Mouse (Mus musculus): Measurements from ENCODE around the gene Ttll11. TPM values are rescaled to one million over a fixed set of nuclear protein-coding genes. Genes with fewer than 3 reads are reported as not detected.

The Ttll11 gene
- polyA plus RNA-seq, 1 experiment from 2014 or later: 6.1 TPM

DNA sequence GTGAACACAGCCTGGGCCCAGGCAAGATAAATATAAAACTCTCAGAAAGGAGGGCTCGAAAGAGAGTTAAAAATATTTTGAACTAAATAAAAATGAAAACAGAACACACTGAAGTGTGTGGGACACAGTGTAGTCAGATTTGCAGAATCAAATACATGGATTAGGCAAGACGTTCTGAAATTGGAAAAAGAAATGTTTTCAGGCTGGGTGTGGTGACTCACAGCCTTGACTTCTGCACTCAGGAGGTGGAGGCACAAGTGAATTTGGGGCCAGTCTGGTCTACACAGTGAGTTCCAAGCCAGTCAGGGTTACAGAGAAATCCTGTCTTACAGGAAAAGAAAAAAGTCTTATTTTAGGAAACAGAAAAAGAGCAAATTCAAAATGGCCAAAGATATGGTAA is 209.2 kb downstream of the Ttll11 start:
- 87% methylated on average over 2 of the region's 2 CpGs for WGBS
- ATAC-seq (ENCODE audit: low FRiP score, low read depth): no peak

DNA sequence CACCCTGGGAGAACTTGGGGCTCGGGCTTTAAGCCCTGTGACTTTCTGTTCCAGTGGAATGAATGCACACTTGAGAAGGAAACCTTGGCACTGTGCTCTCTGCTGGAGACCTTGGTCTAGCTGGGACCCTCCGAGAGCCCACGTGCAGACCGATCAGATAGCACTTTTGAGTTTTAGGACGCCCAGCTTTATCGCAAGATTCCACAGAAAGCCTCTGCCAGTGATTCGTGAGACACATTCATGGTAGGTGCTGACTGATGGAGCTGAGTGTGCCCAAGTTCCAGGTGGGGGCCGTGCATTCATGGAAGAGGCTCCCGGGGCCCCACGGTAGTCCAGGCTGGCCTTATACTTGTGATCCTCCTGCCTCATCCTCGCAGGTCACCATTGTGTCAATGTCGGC is 210.3 kb downstream of the Ttll11 start:
- Histone ChIP-seq H3K9ac (no peak overlapping the region), H3K27me3 (no peaks in the 10 kb centered on the region), H3K9me3 (no peaks in the 10 kb centered on the region), H3K4me3 (no peak overlapping the region), H3K36me3 (no peaks in the 10 kb centered on the region), H3K4me2 (no peak overlapping the region), H3K27ac (replicated peaks) (no peak overlapping the region), H3K4me1 (replicated peaks) (peaks cover 14% of the 10 kb centered on the region; the same call in 1 of the 2 replicates)
- 91% methylated on average over 12 of the region's 12 CpGs for WGBS
- ATAC-seq (ENCODE audit: low FRiP score, low read depth): no peak

More for the DNA sequence above, 209.2 kb downstream of the Ttll11 start:
- no peak overlapping the region for H3K4me3 ChIP-seq
- H3K9ac ChIP-seq: no peak overlapping the region
- no peak overlapping the region for H3K27ac ChIP-seq (replicated peaks)
- H3K27me3 ChIP-seq: no peaks in the 10 kb centered on the region
- peaks cover 14% of the 10 kb centered on the region; the same call in 1 of the 2 replicates for H3K4me1 ChIP-seq (replicated peaks)
- H3K9me3 ChIP-seq: no peaks in the 10 kb centered on the region
- no peaks in the 10 kb centered on the region for H3K36me3 ChIP-seq
- no peak overlapping the region for H3K4me2 ChIP-seq

DNA sequence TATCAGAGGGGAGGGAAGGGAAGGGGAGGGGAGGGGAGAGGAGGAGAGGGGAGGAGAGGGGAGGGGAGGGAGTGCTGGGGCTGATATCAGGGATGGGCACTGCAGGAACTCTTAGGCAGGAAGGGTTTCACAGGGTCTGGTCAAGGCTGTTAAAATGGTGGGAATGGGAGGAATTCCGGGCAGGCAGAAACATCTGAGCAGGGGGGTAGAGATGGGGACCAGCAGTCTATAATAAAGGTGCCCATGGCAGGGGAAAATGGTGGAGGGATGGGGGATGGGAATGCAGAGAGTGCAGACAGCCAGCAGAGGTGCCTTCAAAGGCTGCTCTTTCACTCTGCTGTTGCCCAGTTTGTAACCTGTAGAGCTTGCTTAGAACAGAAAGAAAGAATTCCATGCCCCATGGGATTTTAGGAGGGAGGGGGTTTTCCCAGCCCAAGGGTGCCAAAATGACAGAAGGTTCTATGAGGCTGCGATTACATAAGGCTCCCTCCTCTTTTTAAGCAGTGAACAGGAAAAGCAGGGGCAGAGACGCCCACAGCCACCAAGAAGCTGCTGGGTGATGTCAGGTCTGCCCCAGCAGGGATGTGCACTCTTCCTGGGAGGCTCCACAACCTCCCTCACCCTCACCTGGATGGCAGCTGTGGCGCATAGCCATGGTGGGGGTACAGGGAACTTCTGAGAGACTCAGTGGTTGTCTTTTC is 211.0 kb downstream of the Ttll11 start:
- Histone ChIP-seq H3K4me2 (no peak overlapping the region), H3K27me3 (no peaks in the 10 kb centered on the region), H3K9me3 (no peaks in the 10 kb centered on the region), H3K27ac (replicated peaks) (no peak overlapping the region), H3K36me3 (no peaks in the 10 kb centered on the region), H3K4me3 (no peak overlapping the region), H3K9ac (no peak overlapping the region), H3K4me1 (replicated peaks) (peaks cover 14% of the 10 kb centered on the region; the same call in 1 of the 2 replicates)
- no peak for ATAC-seq (ENCODE audit: low FRiP score, low read depth)
- 39% methylated on average over 4 of the region's 4 CpGs for WGBS

DNA sequence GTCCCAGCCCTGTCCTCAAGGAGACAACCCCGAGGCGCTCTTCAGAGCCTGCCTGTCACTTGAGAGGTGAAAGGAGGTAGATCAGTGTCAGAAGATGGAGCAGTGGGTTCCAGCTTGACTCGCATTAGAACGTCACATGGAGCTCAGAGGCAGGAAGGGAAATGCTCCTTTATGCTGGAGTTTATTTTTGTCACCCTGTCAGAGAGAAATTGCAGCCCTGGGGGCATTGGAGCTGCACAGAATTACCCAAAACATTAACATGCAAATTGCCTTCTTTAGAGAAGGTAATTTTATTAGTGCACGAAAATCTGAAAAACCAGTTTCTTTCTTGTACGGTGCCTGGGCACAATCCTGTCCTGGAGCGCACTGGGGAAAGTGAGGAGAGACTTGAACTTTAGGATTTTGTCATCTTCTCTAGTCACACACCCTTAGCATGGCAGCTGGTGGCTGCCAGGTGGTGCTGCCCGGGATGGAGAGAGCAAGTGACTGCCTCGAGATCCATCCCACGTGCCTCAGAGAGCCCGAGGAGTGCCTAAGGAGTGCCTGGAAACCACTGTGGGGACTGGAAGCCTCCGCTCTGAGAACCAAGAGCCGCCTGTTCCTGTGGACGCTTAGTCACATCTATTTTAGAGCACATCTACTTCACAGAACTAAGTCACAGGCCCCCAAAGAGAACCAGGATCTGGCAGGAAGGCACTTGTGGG is 211.7 kb downstream of the Ttll11 start:
- H3K4me3 ChIP-seq: no peak overlapping the region
- no peaks in the 10 kb centered on the region for H3K27me3 ChIP-seq
- H3K4me1 ChIP-seq (replicated peaks): peaks cover 14% of the 10 kb centered on the region; the same call in 1 of the 2 replicates
- 33% methylated on average over 14 of the region's 14 CpGs for WGBS
- H3K9me3 ChIP-seq: no peaks in the 10 kb centered on the region
- no peak overlapping the region for H3K4me2 ChIP-seq
- no peaks in the 10 kb centered on the region for H3K36me3 ChIP-seq
- peak overlapping the region; percentile 39; the same call in 1 of the 2 replicates for H3K27ac ChIP-seq (replicated peaks)
- no peak for ATAC-seq (ENCODE audit: low FRiP score, low read depth)
- H3K9ac ChIP-seq: no peak overlapping the region

DNA sequence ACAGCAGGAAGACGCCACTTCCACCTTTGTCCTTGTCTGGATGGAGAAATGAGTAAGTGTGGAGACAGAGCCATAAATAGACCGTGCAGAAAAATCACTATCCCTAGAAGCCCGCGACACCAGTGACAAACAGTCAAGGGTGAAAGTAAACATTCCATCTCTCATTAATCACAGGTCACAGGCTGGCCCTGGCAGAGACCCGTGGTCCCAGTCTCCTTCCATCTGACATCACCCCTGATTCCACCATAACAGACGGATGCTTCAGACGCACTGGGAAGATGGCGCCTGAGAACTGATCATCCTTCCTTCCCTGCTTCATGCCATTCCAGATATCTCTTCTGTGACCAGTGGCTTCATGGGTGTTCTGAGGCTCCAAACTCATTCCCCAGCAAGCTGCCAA is 215.4 kb downstream of the Ttll11 start:
- WGBS: 73% methylated on average over 8 of the region's 8 CpGs
- Histone ChIP-seq H3K27ac (replicated peaks) (no peak overlapping the region), H3K4me3 (no peak overlapping the region), H3K9me3 (no peaks in the 10 kb centered on the region), H3K9ac (no peak overlapping the region), H3K27me3 (no peaks in the 10 kb centered on the region), H3K4me2 (no peak overlapping the region), H3K36me3 (no peaks in the 10 kb centered on the region), H3K4me1 (replicated peaks) (peaks cover 20% of the 10 kb centered on the region; the same call in 1 of the 2 replicates)
- no peak for ATAC-seq (ENCODE audit: low FRiP score, low read depth)

DNA sequence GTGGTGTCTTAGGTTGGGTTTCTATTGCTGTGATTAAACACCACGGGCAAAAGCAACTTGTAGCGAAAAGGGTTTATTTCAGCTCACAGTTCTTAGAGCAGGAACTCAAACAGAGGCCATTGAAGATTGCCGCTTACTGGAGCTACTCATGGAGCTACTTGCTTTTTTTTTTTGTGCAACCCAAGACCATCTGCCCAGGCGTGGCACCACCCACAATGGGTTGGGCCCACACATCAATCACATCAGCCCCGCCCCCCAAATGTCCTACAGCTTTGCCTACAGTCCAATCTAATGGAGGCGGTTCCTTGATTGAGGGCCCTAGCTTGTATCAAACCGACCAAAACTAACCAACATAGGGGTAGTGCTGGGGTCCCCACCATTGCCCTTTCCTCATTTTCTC is 215.9 kb downstream of the Ttll11 start:
- ATAC-seq (ENCODE audit: low FRiP score, low read depth): no peak
- H3K36me3 ChIP-seq: no peaks in the 10 kb centered on the region

DNA sequence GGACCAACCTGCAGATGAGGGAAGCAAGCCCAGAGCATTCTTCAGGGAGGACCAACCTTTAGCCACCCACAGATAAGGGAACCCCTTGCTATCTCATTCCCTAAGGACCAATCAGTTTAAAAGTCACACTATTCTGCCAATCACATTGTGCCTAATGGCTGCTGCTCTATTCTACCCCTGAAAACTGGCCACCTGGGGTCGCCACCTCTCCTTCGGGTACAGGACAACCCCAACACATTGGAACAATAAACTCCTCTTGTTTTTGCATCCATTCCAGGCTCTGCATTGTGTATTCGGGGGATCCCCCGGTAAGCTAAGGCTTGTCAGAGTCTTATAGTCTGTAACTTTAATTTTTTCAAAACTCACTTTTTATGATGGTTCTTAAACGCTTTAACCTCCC is 218.3 kb downstream of the Ttll11 start:
- no peaks in the 10 kb centered on the region for H3K9me3 ChIP-seq
- H3K36me3 ChIP-seq: no peaks in the 10 kb centered on the region
- H3K27ac ChIP-seq (replicated peaks): no peak overlapping the region
- peaks cover 6% of the 10 kb centered on the region; the same call in 1 of the 2 replicates for H3K4me1 ChIP-seq (replicated peaks)
- WGBS: 86% methylated on average over 5 of the region's 5 CpGs
- no peak overlapping the region for H3K9ac ChIP-seq
- H3K4me3 ChIP-seq: no peak overlapping the region
- no peak for ATAC-seq (ENCODE audit: low FRiP score, low read depth)
- no peak overlapping the region for H3K4me2 ChIP-seq
- H3K27me3 ChIP-seq: no peaks in the 10 kb centered on the region

More for the DNA sequence above, 215.9 kb downstream of the Ttll11 start:
- no peaks in the 10 kb centered on the region for H3K9me3 ChIP-seq
- H3K4me1 ChIP-seq (replicated peaks): peaks cover 18% of the 10 kb centered on the region; the same call in 1 of the 2 replicates
- H3K27ac ChIP-seq (replicated peaks): no peak overlapping the region
- no peak overlapping the region for H3K4me3 ChIP-seq
- WGBS: 93% methylated on average over 7 of the region's 7 CpGs
- H3K9ac ChIP-seq: no peak overlapping the region
- H3K4me2 ChIP-seq: no peak overlapping the region
- H3K27me3 ChIP-seq: no peaks in the 10 kb centered on the region

DNA sequence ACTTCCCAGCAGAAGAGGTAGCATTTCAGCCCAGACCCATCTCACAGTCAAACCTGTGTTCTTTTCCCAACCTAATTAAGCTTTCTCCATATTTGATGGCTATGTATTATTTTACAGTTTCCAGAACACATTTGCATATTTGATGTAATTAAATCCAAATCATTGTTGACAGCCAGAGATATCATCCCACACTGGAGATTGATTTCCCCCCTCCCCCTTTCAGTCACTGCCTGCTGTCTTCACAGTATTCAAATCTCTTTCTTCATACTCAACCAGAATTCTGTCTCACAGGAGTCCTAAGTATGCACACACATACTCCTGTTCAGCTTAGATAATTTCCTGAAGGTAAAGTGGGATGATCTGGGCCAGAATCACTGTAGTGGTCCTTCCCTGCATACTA is 218.8 kb downstream of the Ttll11 start:
- ATAC-seq (ENCODE audit: low FRiP score, low read depth): no peak
- no peaks in the 10 kb centered on the region for H3K27me3 ChIP-seq
- no peaks in the 10 kb centered on the region for H3K9me3 ChIP-seq
- H3K9ac ChIP-seq: no peak overlapping the region
- no peak overlapping the region for H3K4me2 ChIP-seq
- peak overlapping the region; percentile 50; the same call in 1 of the 2 replicates for H3K27ac ChIP-seq (replicated peaks)
- no peaks in the 10 kb centered on the region for H3K36me3 ChIP-seq
- no peak overlapping the region for H3K4me3 ChIP-seq
- peaks cover 6% of the 10 kb centered on the region; the same call in 1 of the 2 replicates for H3K4me1 ChIP-seq (replicated peaks)

DNA sequence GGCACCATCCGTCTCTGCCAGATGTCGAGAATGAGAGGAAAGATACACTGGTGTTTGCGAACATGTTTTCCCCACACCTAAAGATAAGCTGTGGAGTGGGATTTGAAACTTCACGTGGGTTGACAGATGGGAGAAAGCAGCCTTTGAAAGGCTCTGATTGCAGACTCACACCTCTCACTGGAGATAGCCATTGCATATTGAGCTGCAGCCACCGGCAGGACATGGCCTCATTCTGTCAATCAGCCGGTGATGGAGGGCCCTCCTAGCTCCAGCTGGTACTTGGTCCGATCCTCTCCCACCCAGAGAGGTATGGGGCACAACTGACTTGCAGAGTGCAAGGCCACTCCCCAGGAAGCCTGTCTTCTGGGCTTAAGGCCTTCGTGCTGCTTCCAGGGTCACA is 219.4 kb downstream of the Ttll11 start:
- no peak for ATAC-seq (ENCODE audit: low FRiP score, low read depth)
- Histone ChIP-seq H3K4me1 (replicated peaks) (peaks cover 6% of the 10 kb centered on the region; the same call in 1 of the 2 replicates), H3K27ac (replicated peaks) (peak overlapping the region; percentile 50), H3K36me3 (no peaks in the 10 kb centered on the region), H3K4me3 (no peak overlapping the region), H3K9me3 (no peaks in the 10 kb centered on the region), H3K27me3 (no peaks in the 10 kb centered on the region), H3K9ac (no peak overlapping the region), H3K4me2 (no peak overlapping the region)
- 52% methylated on average over 8 of the region's 8 CpGs for WGBS

DNA sequence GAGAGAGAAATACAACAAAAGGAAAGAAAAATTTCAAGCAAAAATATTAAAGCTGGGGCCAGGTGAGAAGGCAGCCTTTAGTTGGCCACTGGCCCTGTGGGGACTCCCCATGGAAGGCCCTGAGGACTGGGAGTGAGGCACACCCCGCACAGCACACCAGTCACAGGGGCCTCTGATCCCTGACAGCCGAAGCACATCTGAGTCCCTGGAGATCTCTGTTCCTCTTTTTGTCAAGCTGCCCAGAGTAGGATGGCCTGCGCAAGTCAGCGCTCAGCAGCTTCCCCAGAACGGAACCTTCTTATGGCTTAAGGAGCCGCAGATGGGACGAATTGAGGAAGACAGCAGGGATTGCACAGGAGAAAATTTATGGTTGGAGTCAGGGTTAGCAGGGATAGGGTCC is 223.2 kb downstream of the Ttll11 start:
- 70% methylated on average over 7 of the region's 7 CpGs for WGBS
- no peak overlapping the region for H3K4me3 ChIP-seq
- H3K4me1 ChIP-seq (replicated peaks): peaks cover 6% of the 10 kb centered on the region; the same call in 1 of the 2 replicates
- no peaks in the 10 kb centered on the region for H3K9me3 ChIP-seq
- no peaks in the 10 kb centered on the region for H3K27me3 ChIP-seq
- H3K9ac ChIP-seq: no peak overlapping the region
- no peak overlapping the region for H3K27ac ChIP-seq (replicated peaks)
- no peak for ATAC-seq (ENCODE audit: low FRiP score, low read depth)
- no peak overlapping the region for H3K4me2 ChIP-seq
- no peaks in the 10 kb centered on the region for H3K36me3 ChIP-seq

DNA sequence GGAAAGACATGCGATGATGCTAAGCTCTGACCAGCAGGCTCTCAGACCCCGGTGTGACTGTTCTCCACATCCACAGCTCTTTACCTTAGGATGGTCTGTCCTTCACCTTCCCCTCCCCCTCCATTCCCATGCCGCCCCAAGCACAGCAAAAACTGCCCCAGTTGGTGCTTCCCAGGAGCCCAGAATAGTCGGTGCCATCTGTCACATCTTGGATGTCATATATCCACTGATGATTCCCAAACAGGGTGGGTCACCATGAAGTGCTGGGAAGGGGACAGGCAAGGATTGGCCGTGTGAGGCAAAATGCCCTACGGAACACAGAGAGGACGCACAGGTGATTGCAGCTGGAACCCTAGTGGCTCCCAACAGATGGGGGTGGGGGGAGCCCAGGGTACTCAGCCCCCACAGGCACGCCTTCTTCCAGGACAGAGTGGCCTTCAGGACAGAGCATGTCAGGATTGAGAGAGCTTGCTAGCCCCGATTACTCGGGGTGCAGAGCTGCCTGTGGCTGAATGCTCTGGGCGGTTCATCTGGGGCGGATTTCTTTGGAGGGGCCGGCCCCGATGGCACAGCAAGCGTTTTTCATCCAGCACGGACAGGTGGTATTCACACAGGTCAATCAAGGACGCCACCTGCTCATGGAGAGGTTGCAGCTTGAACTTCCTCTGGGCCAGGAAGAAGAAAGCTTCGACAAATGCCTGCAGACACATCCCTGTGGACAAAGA is 227.8 kb downstream of the Ttll11 start:
- no peak for ATAC-seq (ENCODE audit: low FRiP score, low read depth)
- Histone ChIP-seq H3K27ac (replicated peaks) (no peak overlapping the region), H3K4me1 (replicated peaks) (peaks cover 11% of the 10 kb centered on the region), H3K9ac (no peak overlapping the region), H3K27me3 (no peaks in the 10 kb centered on the region), H3K4me3 (no peak overlapping the region), H3K36me3 (no peaks in the 10 kb centered on the region), H3K9me3 (no peaks in the 10 kb centered on the region), H3K4me2 (no peak overlapping the region)
- WGBS: 76% methylated on average over 18 of the region's 18 CpGs

Data from hindbrain, embryonic 15.5 days (tissue).